Mouse (Mus musculus): ENCODE measurements around the gene Ppp5c.

DNA sequence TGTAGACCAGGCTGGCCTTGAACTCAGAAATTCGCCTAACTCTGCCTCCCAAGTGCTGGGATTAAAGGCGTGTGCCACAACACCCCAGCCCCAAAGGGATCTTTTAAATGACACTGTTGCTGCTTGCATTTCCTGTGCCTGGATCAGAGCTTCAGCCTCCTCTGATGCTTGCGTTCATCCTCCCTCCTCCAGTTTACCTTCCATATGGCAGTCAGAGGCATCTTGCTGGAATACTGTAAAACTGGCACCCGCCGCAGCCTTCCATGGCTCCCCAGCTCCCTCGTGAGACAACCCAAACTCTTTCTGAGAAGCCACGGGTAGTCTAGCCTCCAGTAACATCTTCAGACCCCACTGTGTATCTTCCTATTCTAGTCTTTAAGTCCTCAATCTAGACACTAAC, 1.2 kb upstream of the Ppp5c start:
- TF ChIP-seq EP300 (IDR thresholded peaks at IDR 0.05), result no peak
- TF ChIP-seq CTCF (IDR thresholded peaks at IDR 0.05), result no peak
